Mouse (Mus musculus) heart, postnatal 4 days (tissue): ENCODE data around the gene Igsf9. TPM values are rescaled to one million over a fixed set of nuclear protein-coding genes. Genes with fewer than 3 reads are reported as not detected.

Experiments used
- DNase-seq: peaks from one replicate; pipeline ENCODE4 v3.0.0; 2021
- total RNA-seq, 2 experiments: library from RNA; stranded (reverse); gene quantifications; 2 replicates each; pipeline ENCODE4 v1.2.3; 2021

The Igsf9 gene
- 1 to 10 TPM; 2.5 to 3.1 TPM for total RNA-seq

- peak; percentile 93 for DNase-seq
Measured at GRCm38 (mm10) chr1:172481540-172482280, at the start of gene Igsf9. Igsf9 (plus strand) TSS chr1:172481788.

DNA sequence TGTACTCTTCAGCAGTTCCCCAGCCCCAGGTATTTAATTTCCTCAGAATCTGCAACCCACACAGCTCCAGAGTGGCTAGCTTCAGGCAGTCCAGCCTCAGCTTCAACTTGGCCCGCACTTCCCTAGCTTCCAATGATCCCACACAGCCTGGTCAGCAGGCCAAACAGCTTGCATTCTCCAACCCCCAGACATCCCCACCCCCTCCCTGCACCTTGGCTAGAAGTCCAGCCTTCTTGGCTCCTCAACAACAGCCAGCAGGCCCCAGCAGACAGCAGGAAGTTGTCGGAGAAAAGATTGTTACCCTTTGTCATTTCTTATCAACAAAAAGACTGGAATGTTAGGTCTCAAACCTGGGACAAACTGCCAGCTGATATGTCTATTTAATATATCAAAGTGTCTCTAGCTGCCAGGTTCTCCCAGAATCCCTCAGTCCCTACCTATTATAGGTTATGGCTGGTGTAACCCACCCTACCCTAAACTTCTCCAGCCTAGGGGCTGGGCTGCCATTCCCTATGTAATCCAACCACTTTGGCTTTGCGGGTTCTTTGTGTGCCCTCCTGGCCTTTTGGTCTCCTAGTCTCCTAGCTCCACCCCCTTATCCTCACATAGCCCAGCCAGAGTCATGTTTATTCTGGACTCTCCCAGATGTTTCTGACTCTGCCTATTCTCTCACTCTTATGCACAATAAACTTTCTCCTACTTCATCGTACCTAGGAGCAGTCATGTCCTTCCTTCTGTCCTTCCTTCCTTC is 49.6 kb upstream of the Igsf9 start:
- peak; percentile 72 for DNase-seq

DNA sequence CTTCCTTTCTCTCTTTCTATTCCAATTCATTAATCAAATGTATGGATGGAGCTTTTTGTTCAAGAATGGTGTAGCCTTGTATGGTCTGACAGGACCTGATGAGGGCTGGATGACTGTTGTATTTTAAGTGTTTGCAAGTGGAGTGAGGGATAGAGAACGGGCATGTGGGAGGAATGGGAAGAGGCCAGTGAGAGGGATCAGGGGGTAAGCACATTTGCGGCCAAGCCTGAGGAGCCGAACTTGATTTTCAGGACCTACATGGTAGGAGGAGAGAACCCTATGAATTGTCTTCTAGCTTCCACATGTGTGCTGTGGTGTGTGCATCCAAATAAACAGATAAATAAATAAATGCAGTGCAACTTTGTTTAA is 49.0 kb upstream of the Igsf9 start:
- no peak for DNase-seq

- no peak for DNase-seq
Measured at GRCm38 (mm10) chr1:172433012-172433850, 48.4 kb upstream of the Igsf9 start.

DNA sequence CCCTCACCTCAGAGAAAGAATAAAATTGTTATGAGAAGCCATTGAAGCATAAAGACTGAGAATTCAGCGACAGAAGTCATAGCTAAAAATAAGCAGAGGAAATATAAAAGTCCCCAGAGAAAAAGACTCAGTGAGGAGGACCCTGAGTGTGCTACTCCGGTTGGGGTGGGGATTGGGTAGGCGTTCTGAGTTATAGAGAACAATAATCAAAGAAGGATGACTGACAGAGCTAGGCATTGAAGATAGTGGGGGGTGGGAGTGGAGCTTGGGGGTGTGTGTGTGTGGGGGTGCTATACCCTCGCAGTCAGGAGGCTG is 47.8 kb upstream of the Igsf9 start:
- no peak for DNase-seq

GRCm38 (mm10) chr1:172436785-172437184 is 44.8 kb upstream of the Igsf9 start:
- no peak for DNase-seq

DNA sequence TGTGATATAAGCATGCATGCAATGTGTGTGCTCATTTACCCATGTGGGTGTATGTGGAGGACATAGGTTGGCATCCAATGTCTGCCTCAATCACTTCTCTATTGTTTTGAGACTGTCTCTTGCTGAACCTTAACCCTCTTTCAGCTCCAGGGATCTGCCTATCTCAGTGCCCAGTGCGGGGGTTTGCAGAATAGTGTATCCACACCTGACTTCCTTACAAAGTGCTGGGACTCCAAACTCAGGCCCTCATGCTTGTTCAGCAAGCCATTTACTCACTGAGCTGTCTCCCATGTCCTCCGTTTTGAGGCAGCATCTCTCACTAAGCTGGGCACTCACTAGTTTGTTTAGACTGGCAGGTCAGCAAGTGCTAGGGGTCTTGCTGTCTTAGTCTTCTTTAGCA is 43.0 kb upstream of the Igsf9 start:
- no peak for DNase-seq

- DNase-seq: no peak
Measured at GRCm38 (mm10) chr1:172440521-172440920, 41.1 kb upstream of the Igsf9 start.

DNA sequence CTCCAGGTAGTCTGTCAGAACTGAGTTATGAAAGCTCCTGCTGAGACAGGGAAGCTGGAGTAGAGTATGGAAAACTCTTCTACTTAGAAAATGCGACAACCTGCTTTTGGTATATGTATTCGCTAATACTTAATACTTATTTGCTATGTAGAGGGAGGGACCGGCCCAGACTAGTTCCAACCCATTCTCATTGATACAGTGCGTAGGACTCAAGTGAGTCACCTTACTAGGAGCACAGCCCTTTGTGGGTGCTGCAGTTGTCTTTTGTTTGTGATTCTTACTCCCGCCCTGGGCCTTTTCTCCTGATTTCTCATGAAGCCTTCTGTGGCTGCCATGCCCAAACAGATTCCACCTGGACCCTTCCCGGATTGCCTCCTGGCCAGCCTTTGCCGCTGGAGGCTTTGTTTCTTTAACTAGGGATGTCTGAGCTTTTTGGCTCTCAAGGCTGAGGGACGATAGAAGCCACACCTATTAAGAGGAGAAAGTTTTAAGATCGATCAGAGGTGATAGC is 39.6 kb upstream of the Igsf9 start:
- DNase-seq: no peak

- no peak for DNase-seq
Measured at GRCm38 (mm10) chr1:172450226-172450625, 31.4 kb upstream of the Igsf9 start.

GRCm38 (mm10) chr1:172450848-172451470 is 30.6 kb upstream of the Igsf9 start:
- no peak for DNase-seq

DNA sequence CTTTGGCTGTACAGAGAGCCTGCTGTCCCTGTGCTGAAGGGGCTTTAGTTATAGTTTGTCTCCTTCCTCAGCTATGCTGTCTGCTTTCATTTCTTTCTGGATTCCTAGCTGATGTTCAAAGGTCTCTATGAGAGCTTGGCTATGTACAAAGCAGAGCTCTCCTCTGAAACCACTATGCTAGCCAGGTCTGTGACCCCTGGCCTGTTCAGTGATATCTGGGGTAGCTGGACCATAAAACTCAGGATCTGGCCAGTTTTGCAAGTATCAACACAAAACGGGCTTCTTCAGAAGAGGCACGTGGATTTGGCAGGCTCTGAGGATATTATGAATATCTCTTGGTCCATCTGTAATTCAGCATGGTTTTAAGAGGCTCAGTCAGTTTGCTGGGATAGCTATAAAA is 28.7 kb upstream of the Igsf9 start:
- DNase-seq: no peak

GRCm38 (mm10) chr1:172453810-172454209 is 27.8 kb upstream of the Igsf9 start:
- no peak for DNase-seq

- no peak for DNase-seq
Measured at GRCm38 (mm10) chr1:172455416-172455815, 26.2 kb upstream of the Igsf9 start.

DNA sequence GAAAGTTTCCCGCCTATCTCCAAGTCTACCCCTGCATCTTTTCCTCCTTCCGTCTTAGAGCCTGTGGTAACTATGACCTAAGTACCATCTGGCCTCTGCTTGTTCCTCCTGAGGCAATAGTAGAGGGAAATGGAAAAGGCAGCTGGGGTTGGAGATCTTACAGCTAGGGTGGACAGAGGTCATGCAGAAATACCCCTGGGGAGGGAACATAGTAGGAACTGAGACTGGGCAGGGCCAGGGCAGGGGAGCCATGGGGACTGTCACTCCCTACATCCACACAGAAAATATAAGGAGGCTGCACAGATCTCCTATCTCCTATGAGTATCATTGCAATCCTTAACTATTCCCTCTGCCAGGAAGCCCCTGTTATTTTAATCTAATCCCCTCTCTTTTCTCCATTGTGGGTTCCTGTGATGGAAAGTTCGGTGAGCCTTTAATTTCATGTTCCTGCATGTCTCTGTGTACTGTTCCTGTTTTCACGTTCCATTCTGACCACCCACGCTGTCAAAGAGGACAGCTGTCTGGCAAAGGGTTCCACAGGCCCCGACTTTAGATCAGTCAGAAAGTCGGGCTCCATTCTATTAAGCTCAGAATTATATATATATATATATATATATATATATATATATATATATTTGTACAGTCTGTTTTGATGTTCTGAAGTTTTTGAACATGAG is 25.4 kb upstream of the Igsf9 start:
- DNase-seq: peak; percentile 19

DNA sequence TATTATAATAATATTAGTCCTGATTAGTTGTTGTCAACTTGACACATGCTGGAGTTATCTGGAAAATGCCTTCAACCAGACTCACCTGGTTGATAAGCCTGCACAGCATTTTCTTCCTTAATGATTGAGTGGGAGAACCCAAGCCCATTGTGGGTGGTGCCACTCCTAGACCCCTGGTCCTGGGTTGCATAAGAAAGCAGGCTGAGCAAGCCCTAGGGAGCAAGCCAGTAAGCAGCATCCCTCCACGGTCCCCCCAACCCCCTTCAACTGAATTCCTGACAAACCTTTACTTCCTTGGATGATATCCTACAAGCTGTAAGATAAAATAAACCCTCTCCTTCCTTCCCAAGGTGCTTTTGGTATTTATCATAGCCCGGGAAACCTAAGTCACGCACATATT is 24.4 kb upstream of the Igsf9 start:
- DNase-seq: no peak

GRCm38 (mm10) chr1:172458041-172458440 is 23.5 kb upstream of the Igsf9 start:
- no peak for DNase-seq

DNA sequence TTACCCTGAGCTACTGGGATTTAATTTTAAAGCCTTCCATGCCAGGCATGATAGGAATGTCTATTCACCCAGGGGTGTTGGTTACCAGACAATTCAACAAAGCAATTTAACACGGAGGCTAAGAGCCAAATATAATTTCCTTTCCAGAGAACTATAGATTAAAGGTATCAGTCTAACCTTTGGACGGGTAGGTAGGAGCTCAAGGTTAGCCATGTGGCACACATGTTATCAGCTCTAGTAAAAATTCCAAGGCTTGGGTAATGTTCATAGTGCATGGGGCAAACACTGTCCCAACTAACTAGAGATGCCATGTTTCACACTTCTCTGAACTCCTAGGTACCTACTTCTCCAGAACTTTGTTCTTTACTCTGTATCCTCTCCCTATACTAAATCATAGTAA is 20.0 kb upstream of the Igsf9 start:
- DNase-seq: no peak

DNA sequence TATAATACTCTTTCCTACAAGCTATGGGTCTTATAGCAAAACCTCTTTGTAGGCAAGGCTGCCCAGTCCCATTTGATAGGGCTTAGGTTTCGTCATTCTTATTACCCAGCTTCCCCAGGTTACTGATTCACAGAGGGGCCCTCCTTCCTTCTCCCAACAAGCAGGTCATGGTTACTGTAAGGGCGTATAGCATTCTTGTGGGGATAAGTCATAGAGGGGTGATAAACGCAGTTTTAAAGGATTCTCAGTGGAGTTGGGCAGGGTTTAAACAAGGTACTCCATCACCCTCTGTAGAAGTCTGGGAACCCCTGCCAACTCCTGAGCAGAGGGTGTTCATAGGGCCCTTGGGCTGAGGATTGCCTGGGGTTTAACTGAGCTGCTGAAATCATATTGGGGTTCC is 19.1 kb upstream of the Igsf9 start:
- DNase-seq: no peak

DNA sequence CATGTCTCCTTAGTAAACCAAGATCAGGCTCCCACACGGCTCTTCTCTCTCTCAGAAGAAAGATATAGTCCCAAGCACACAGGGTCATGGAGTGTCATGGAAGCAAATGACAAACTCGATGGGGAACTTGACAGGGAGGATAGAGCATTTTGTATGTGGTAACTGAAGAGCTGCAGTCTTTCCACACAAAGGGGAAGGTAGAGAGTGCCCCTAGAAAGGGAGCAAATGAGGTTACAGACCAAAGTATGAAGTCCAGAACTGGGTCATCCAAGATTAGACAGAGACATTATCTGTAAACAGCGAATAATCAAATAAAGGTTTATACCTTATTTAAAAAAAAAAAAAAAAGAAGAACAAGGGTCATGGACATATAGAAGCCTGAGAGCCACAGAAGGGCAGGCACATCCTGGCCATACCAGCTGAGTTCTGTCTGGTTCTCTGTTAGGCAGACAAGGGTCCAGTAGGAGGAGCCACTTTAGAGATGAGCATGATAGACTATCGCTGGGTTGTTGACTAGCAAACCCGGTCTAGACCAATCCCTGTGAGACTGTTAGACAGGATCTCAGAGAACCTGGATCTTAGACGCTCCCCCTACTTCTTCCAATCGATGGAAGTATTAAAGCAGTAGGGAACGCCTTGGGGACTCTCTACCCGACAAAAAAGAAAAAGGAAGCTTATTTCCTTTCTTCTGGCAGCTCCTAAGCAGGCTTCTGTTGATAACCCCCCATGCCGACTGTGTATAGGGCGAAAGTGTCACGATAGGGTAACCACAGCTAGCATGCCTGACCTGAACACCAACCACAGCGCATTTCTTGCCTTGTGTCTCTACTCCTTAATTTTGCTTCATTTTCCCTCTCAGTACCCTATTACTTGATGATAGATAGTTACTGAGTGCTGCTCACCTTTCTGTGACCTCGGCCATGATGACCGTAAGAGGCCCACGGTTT is 17.9 kb upstream of the Igsf9 start:
- DNase-seq: no peak

DNA sequence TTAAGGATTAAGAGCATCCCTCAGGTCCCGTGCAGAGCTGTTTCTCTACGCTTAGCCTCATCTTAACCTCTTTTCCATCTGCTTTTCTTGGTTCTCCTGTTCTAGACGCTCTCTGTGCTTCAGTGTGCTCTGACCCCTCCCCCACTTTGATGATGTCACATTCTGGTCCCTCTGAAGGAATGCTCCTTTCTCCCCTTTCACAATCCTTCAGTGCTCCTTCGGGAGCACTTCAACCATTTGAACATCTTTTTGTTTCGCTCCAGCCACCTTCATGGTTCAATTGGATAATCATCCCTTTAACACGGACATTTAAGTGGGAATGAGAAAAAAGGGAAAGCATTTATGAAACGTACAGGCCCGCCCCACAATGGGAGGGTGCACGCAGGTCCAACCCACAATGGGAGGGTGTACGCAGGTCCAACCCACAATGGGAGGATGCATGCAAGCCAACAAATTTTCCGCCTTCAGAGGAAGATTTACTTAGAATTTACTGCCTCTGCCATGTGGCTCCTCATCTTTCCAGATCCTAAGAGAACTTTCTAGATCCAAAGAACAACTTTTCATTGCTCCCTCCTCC is 13.2 kb upstream of the Igsf9 start:
- no peak for DNase-seq
